Mouse (Mus musculus) lung, adult 2 months (tissue): ENCODE measurements around the gene Il27ra. TPM values are rescaled to one million over a fixed set of nuclear protein-coding genes. Genes with fewer than 3 reads are reported as not detected.

Source experiments
- DNase-seq: peaks from one replicate; pipeline ENCODE4 v3.0.0; 2022
- H3K4me1 ChIP-seq: fragments of 200-500 bp; 2 replicates; pipeline ENCODE4 v1.6.1; 2011; ENCODE audit warnings: low read length; ENCODE audit not compliant: control insufficient read depth, insufficient read depth
- H3K4me3 ChIP-seq: fragments of 200-500 bp; replicated peaks from 2 replicates; pipeline ENCODE3; 2011; ENCODE audit warnings: low read depth, mild to moderate bottlenecking, control low read depth, low read length; ENCODE audit errors: extremely low read depth
- CTCF ChIP-seq: fragments of 200-500 bp; IDR thresholded peaks from 2 replicates; pipeline ENCODE4 v1.5.1; 2011; ENCODE audit warnings: mild to moderate bottlenecking, low read length, control low read depth; ENCODE audit not compliant: insufficient read depth
- POLR2A ChIP-seq: fragments of 200-500 bp; IDR thresholded peaks from 2 replicates; pipeline ENCODE4 v1.6.1; 2011; ENCODE audit warnings: low read depth, mild to moderate bottlenecking, control low read depth, low read length, borderline replicate concordance; ENCODE audit errors: extremely low read depth
- WGBS: fragments of 180-500 bp; shearing (Covaris S2); methylation state at CpG from one replicate; pipeline ENCODE4 v1.1.7; 2018; 5-methylcytosine and 5-hydroxymethylcytosine counted together
- polyA plus RNA-seq: library from polyadenylated mRNA; depleted of rRNA; stranded (reverse); fragments of >200 nt; gene quantifications from 2 replicates; pipeline ENCODE4 v1.2.3, GENCODE M21; 2012

Gene Il27ra
- polyA plus RNA-seq, 1 experiment = 7.5 TPM

DNA sequence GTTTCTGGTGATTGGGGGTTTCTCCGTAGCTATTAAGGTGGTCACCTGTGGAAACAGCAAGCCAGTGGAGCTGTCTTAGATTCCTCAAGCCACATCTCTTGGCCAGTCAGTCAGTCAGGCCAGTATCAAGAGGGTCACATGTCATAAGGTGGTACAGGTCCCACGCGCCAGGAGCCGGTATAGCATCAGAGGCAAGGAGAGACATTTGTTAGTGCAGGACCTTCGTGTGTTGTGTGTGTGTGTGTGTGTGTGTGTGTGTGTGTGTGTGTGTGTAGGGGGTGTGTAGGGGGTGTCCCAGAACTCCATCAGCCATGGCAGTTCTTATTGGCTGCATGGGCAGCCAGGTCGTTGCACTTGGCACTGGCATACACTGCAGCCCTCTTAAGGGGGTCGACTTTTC lies 25.5 kb upstream of the Il27ra start:
- DNase-seq = no peak
- 78% methylated on average over 7 of the region's 7 CpGs for WGBS
- no peak overlapping the region for H3K4me3 ChIP-seq

DNA sequence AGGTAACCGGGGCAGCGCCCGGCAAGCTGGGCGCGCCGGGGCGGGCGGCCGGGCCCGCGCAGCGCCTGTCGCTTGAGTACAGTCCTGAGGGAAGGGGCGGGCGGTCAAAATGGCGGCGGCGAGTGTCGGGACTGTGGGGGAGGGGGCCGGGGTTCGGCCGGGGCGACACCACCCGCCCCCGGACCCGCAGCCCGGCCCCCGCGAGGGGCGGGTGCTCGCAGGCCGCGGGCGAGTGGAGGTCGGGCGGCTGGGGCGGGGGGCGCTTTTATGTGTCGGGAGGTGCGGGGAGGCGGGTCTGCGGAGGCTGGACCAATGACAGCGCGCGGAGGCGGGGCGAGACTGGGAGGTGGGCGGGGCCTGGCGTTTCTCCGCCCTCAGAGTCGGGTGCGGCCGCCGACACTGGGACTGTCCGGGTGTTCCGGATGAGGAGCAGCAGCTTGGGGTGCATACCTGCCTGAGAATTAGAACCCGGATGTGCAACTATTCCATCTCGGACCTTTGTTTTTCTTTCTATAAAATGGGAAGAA lies 24.7 kb upstream of the Il27ra start:
- H3K4me1 ChIP-seq = peaks cover 7% of the 10 kb centered on the region
- H3K4me3 ChIP-seq = peak overlapping the region; percentile 68
- peak; percentile 91; the same call in 1 of the 2 replicates for TF ChIP-seq POLR2A
- TF ChIP-seq CTCF = no peak
- peak; percentile 97 for DNase-seq
- under 1% methylated on average over 56 of the region's 58 CpGs for WGBS

More for the DNA sequence above, 25.5 kb upstream of the Il27ra start:
- peaks cover 13% of the 10 kb centered on the region for H3K4me1 ChIP-seq
- TF ChIP-seq CTCF (no peak), POLR2A (no peak)

DNA sequence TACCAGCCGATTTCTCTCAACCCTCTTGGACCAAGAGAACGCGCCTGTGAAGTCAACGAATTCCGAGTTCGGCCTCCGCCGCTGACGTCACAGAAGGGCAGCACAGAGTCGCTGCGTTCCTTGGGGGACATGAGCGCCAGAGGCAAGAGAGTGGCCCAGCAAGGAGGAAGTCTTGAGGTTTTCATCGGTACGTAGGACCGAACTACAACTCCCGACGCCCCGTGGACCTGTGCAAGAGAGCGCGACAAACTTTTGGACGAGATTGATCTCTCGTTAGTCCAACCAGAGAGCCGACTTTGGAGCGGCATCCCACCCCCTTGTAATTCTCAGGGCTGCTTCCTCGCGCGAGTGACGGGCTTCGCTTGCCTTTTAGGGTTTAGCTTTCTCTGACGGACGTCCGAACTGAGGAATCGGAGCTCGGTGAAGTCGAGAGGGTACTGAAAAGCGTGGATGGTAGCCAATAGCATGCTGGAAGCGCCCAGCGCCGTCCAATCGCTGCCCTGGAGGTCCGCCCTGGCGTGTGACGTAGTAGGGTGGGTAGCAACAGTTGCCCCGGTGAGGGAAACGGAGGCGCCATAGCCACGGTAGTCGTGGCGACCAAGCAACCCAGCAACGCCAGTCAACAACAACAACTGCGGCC lies 24.0 kb upstream of the Il27ra start, which contains the start of gene Rfx1:
TSS of gene Rfx1 (plus strand) at position 544 of the 640 bp plus-strand sequence.
- no peak for TF ChIP-seq CTCF
- TF ChIP-seq POLR2A = peak; percentile 92; the same call in 1 of the 2 replicates
- peak within 1 kb of the TSS; percentile 68 for H3K4me3 ChIP-seq
- peaks cover 7% of the 10 kb centered on the region for H3K4me1 ChIP-seq
- WGBS = under 1% methylated on average over 51 of the region's 51 CpGs
- DNase-seq = peak; percentile 99

DNA sequence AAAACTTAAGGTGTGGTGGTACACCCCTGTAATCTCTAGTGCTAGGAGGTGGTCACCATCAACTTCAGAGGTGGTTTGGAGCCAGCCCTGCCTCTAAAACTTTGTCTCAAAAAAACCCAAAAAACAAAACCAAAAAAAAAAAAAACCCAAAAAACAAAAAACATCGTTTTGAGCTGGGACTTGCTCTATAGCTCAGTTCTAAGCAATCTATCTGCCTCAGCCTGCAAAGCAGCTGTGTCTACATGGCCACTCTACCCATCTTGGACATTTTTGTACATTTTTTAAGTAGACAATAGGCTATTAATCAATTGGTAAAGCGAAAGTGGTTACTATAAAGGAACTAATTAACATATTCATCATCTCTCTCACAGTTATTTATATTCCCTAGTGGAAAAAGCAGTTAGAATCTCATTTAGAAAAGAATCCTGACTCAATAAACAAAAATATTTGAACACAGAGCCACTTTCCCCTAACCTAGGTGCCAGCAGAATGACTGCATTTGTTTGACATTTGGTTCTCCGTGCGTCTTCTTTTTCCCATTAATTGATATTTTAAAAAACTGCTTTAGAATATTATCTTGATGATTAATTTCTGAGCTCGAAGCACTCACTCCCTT lies 23.2 kb upstream of the Il27ra start:
- TF ChIP-seq CTCF (no peak), POLR2A (no peak)
- Histone ChIP-seq H3K4me1 (peaks cover 7% of the 10 kb centered on the region), H3K4me3 (peak overlapping the region; percentile 55)
- no peak for DNase-seq
- WGBS = 15% methylated on average over 5 of the region's 5 CpGs

DNA sequence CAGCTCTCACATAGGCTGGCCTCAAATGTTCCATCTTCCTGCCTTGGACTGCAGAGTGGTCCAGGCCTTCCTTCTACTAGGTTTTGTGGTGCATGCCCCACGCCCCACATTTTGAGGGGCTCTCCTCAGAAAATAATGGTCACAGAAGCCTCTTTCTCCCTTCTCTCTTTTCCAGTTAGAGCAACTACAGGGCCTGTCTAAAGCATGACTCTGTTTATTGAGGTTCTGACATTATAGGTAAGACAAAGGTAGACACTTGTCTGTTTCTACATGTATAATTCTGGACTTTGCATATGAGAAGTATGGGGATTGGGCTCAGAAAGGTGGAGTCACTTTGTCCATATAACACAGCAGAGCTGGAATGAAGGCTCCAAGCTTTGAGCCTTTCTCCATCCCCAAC lies 22.6 kb upstream of the Il27ra start, which contains the start of gene Gm10643:
TSS of gene Gm10643 (minus strand) at position 101 of the 400 bp plus-strand sequence.
- no peak for DNase-seq
- WGBS = 84% methylated on average over 1 of the region's 1 CpGs
- no peak for TF ChIP-seq CTCF
- no peak for TF ChIP-seq POLR2A
- Histone ChIP-seq H3K4me1 (peaks cover 7% of the 10 kb centered on the region), H3K4me3 (peak within 1 kb of the TSS; percentile 55)

DNA sequence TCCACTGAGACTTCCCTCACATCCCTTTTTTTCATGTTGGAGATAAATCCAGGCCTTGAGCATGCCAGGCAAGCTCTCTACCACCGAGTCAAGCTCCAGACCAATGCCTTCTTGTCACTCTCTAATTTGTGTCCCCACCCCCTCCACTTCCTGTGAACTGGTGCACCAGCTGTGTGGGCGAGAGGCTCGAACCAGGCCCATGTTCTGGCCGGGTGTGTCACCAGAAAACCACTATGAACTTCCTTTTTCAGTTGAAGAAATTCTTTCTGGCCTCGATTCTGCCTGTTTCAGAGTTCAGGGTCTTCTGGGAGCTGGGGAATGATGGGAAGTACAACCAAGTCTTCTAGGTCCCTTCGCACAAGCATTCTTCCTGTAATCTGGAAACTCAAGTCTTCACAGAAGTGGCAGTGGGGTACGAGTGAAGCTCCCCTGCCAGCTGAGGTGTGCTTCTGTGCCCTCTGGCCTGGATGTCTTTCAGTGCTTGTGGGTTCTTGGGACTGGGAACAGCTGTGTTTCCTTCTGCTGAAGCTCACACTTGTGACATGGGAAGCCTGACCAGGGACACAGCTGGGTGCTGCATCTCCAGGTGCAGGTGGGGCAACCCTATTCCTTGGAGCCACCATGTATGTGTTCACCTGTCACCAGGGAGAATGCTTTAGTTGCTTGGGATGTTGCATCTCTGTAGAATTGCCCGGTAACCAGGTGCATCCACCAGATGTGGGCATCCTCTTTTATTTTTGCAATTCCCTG lies 21.6 kb upstream of the Il27ra start:
- WGBS = 44% methylated on average over 8 of the region's 8 CpGs
- Histone ChIP-seq H3K4me3 (no peak overlapping the region), H3K4me1 (peaks cover 4% of the 10 kb centered on the region; the same call in 1 of the 2 replicates)
- TF ChIP-seq POLR2A (no peak), CTCF (no peak)
- no peak for DNase-seq

DNA sequence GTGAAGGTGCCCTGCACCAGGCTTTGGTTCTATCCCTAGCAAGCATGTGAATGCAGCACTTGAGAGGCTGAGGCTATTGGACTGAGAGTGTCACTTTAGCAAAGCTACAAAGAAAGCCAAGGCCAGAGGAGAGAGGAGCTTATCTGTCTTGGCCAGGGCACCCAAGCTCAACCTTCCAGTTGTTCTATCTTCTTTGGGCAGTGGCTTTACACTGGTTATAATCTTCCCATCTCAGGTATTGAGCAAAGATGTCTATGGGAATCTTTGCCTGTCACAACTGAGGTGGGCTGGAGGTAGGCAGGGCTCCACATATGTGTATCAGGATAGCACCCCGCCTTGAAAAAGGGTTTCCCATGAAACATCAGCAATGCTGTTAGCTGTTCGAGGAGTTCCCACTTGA lies 17.9 kb upstream of the Il27ra start:
- WGBS = 79% methylated on average over 2 of the region's 2 CpGs
- TF ChIP-seq CTCF (no peak), POLR2A (no peak)
- Histone ChIP-seq H3K4me3 (no peak overlapping the region), H3K4me1 (no peaks in the 10 kb centered on the region)
- no peak for DNase-seq

DNA sequence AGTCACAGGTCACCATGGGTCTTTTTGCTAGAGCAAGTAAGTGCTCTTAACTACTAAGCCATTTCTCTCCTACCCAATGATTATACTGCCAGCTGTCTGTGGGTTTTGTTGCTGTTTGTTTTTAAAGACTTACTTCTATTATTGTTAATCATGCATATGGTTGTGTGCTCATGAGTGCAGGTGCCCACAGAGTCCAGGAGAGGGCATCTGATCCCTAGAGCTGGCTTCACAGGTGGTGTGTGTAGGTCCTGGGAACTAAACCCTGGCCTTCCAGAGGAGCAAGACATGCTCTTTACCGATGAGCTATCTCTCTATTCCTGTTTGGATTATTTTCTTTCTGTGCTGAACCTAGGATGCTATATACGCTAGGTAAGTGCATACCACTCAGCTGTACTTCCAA lies 16.8 kb upstream of the Il27ra start:
- no peak for DNase-seq
- no peak for TF ChIP-seq POLR2A
- no peak for TF ChIP-seq CTCF
- 90% methylated on average over 2 of the region's 2 CpGs for WGBS
- Histone ChIP-seq H3K4me3 (no peak overlapping the region), H3K4me1 (no peaks in the 10 kb centered on the region)

DNA sequence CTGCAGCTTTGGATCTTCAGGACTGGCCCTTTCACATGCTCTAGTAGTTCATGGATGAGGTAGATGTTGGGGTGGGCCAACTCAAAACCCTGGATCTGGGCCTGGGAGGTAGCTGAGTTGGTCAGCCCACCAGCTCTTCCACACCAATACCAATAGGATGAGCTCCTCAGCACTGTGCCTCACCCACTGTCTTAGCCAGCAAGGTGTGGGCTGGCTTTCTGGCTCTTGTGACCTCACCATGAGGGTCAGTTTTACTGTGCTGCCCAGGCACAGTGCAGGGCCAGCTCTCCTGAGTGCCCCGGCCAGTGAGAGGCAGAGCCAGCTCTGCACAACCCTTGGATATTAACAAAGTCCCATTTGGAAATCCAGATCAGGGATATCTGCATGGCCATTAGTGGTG lies 15.4 kb upstream of the Il27ra start:
- no peak for DNase-seq
- no peaks in the 10 kb centered on the region for H3K4me1 ChIP-seq
- WGBS = 97% methylated on average over 1 of the region's 1 CpGs
- TF ChIP-seq CTCF (no peak), POLR2A (no peak)
- H3K4me3 ChIP-seq = no peak overlapping the region
